Mouse (Mus musculus) neural tube, embryonic 14.5 days (tissue): ENCODE data around the gene Pdlim1. TPM values are rescaled to one million over a fixed set of nuclear protein-coding genes. Genes with fewer than 3 reads are reported as not detected.

Experiments used
- ATAC-seq: fragments of 200-750 bp; cut with Nextera tagmentation; 2 replicates; pipeline ENCODE4 v1.8.0; 2017; ENCODE audit warnings: low read depth, mild to moderate bottlenecking, moderate TSS enrichment, moderate library complexity
- H3K27ac ChIP-seq: fragments of 300-500 bp; sonication (generic); 2 replicates; pipeline ENCODE4 v1.5.1; 2014; ENCODE audit warnings: low read depth, mild to moderate bottlenecking, control low read depth, low read length, moderate library complexity, mixed read lengths
- H3K27me3 ChIP-seq: fragments of 300-500 bp; sonication (generic); 2 replicates; pipeline ENCODE4 v1.6.1; 2014; ENCODE audit warnings: low read length; ENCODE audit not compliant: control insufficient read depth, insufficient read depth
- H3K36me3 ChIP-seq: fragments of 300-500 bp; sonication (generic); 2 replicates; pipeline ENCODE4 v1.6.1; 2014; ENCODE audit warnings: low read length, mixed read lengths; ENCODE audit not compliant: control insufficient read depth, insufficient read depth
- H3K4me1 ChIP-seq: fragments of 300-500 bp; sonication (generic); 2 replicates; pipeline ENCODE4 v1.6.1; 2014; ENCODE audit warnings: low read length; ENCODE audit not compliant: control insufficient read depth, insufficient read depth
- H3K4me2 ChIP-seq: fragments of 300-500 bp; sonication (generic); 2 replicates; pipeline ENCODE4 v1.6.1; 2014; ENCODE audit warnings: mild to moderate bottlenecking, low read depth, low read length, control low read depth
- H3K4me3 ChIP-seq: fragments of 300-500 bp; sonication (generic); 2 replicates; pipeline ENCODE4 v1.5.1; 2014; ENCODE audit warnings: low read depth, low read length, control low read depth, mixed read lengths
- H3K9ac ChIP-seq: fragments of 300-500 bp; sonication (generic); replicated peaks from 2 replicates; pipeline ENCODE4 v1.6.1; 2014; ENCODE audit warnings: low read depth, mild to moderate bottlenecking, control low read depth, low read length, mixed read lengths
- H3K9me3 ChIP-seq: fragments of 300-500 bp; sonication (generic); 2 replicates; pipeline ENCODE4 v1.6.1; 2016; ENCODE audit warnings: low read length; ENCODE audit not compliant: control insufficient read depth
- WGBS: fragments of 180-500 bp; shearing (Covaris S2); extraction: QIAGEN DNeasy Blood & Tissue Kit; methylation state at CpG from one replicate; pipeline ENCODE4 v1.1.7; 2014; 5-methylcytosine and 5-hydroxymethylcytosine counted together
- polyA plus RNA-seq: library from polyadenylated mRNA; unstranded; fragments of >200 nt; fragmentation: Nextera tagmentation; extraction: Ambion mirVana; gene quantifications from 2 replicates; pipeline ENCODE4 v1.2.1, GENCODE M21; 2014

Pdlim1 gene
- polyA plus RNA-seq, 1 experiment from 2014 or later = 3.2 TPM

DNA sequence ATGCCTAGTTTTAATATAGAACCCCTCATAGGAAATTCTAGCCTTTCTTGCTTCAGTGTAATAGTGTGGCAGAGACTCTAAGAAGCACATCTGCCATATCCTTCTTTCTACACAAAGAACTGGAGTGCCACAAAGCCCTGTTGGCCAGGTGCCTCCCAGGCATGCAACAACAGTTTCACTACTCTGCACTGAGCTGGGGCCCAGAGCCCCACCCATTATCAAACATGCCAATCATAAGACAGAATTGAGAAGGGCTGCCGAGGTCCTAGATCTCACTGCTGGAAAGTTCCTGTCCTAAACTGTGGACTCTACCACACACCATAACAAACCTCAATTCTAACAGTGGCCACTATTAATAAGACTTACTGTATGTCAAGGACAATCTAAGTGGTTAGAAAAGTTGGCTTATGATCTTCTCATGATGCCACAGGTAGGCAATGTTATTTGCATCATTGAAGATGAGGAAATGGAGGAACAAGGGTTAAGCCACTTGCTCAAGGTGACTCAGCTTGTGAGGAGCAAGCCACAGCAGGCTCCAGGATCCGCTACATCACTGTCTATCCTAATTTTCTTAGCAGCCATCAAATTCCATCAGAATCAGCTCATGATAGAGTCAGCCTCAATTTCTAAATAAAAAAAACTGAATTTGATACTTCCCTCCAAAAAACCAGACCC, 15.1 kb downstream of the Pdlim1 start:
- Histone ChIP-seq H3K9ac (no peak overlapping the region), H3K4me2 (no peak overlapping the region), H3K36me3 (no peaks in the 10 kb centered on the region), H3K4me3 (no peak overlapping the region), H3K27ac (no peak overlapping the region), H3K27me3 (no peaks in the 10 kb centered on the region), H3K4me1 (no peaks in the 10 kb centered on the region), H3K9me3 (no peaks in the 10 kb centered on the region)
- no peak for ATAC-seq
- WGBS = 88% methylated on average over 2 of the region's 2 CpGs

DNA sequence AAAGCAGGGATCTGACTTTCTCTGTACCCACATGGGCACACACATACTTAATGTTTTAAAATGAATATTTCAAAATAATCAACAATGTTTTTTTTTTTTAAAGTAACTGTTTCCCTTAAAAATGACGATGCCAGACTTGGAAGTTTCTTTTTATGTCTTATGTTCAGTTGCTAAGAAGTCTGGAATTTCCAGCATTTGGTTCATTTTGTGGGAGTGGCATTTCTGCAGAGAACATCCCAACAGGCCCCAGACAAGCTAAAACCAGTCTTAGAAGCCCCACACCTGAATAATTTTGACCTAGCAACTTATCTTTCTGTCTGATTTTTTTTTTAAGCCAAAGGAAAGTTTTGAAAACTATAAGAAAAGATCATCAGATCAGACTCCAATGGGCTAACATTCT, 16.1 kb downstream of the Pdlim1 start:
- 81% methylated on average over 1 of the region's 1 CpGs for WGBS
- H3K4me3 ChIP-seq = no peak overlapping the region
- no peak for ATAC-seq

DNA sequence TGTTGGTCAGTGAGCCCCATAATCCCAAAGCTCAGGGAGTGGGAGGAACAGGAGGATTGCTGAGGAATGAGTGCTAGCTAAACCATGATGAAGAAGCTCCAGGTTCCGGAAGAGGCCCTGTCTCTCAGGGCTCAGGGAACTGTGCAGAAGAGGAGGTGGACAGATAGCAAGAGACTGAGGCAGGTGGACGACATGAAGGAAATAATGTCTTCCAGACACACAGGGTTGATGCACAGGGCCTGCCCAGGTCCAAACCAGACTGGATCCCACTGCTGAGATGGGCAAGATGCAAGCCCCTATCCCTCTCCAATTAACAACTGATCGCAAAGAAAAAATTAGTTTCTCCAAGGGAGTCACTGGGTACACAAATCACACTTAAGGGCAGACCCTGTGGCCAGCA, 16.9 kb downstream of the Pdlim1 start:
- Histone ChIP-seq H3K4me1 (no peaks in the 10 kb centered on the region), H3K27me3 (no peaks in the 10 kb centered on the region), H3K4me2 (no peak overlapping the region), H3K4me3 (no peak overlapping the region), H3K27ac (no peak overlapping the region), H3K9me3 (no peaks in the 10 kb centered on the region), H3K36me3 (no peaks in the 10 kb centered on the region), H3K9ac (no peak overlapping the region)
- no peak for ATAC-seq
- 94% methylated on average over 3 of the region's 3 CpGs for WGBS

More for the DNA sequence above, 16.1 kb downstream of the Pdlim1 start:
- H3K9ac ChIP-seq = no peak overlapping the region
- H3K4me2 ChIP-seq = no peak overlapping the region
- H3K9me3 ChIP-seq = no peaks in the 10 kb centered on the region
- H3K4me1 ChIP-seq = no peaks in the 10 kb centered on the region
- H3K27ac ChIP-seq = no peak overlapping the region
- no peaks in the 10 kb centered on the region for H3K36me3 ChIP-seq
- H3K27me3 ChIP-seq = no peaks in the 10 kb centered on the region

DNA sequence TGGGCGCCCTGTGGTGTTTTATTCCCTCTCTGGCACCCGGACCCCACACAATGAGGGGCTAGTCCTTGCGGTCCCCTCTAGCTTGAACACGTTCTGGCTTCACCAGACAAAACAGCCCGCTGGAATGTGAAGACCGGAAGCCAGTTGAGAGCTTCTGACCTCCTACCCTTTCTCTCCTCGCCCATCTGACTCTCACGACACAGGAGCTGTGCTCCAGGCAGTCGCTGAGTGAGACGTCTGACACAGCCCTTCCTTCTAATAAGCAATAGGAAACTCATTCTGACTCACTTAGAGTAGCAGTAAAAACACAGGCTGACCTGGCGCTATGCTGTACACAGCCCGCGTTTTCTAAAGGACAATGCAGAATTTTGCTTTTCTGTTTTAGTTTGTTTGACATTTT, 17.9 kb downstream of the Pdlim1 start:
- H3K4me2 ChIP-seq = no peak overlapping the region
- ATAC-seq = no peak
- no peaks in the 10 kb centered on the region for H3K36me3 ChIP-seq
- H3K4me1 ChIP-seq = no peaks in the 10 kb centered on the region
- H3K4me3 ChIP-seq = no peak overlapping the region
- no peak overlapping the region for H3K9ac ChIP-seq
- H3K27ac ChIP-seq = no peak overlapping the region
- H3K9me3 ChIP-seq = no peaks in the 10 kb centered on the region
- no peaks in the 10 kb centered on the region for H3K27me3 ChIP-seq
- WGBS = 65% methylated on average over 13 of the region's 13 CpGs

DNA sequence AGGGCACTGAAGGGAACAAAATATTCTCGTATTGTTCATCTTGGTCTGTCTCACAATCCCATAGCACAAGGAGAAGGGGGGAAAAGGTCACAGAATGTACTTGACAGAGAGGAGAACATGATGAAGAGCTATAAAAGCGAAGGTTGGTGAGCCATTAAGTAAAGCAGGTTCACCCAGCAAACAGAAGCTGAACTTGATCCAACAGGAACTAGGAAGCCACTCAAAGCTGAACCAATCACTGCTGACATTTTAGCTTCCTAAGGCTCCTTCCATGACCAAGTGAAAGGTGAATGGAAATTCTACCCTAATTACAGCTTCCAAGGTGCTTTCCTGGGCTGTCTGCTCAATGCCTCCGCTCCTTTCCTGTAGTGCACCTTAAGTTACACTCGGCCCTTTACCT, 20.5 kb downstream of the Pdlim1 start:
- no peak overlapping the region for H3K9ac ChIP-seq

DNA sequence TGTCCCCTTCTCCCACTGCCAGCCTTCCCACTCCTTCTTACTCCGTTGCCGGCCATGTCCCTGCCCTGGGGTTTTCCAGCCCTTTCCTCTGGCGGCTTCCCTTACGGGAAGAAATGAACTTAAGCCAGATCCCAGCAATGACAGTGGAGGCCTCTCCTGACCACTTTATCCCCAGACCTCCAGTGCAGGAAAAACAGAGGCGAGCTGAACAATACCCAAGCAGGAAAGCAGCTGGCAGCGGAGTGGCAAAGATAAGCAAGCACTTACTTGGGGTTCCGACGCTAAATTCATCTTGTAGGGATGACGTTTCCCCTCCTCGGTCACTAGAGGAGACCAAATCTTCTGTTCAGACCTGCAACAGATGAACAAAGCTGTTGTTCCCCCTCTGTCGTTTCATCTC, 22.3 kb downstream of the Pdlim1 start:
- WGBS = 88% methylated on average over 11 of the region's 11 CpGs

More for the DNA sequence above, 20.5 kb downstream of the Pdlim1 start:
- no peaks in the 10 kb centered on the region for H3K36me3 ChIP-seq
- no peak overlapping the region for H3K27ac ChIP-seq
- no peaks in the 10 kb centered on the region for H3K4me1 ChIP-seq
- WGBS = 87% methylated on average over 4 of the region's 4 CpGs
- no peaks in the 10 kb centered on the region for H3K27me3 ChIP-seq
- H3K4me3 ChIP-seq = no peak overlapping the region
- no peak overlapping the region for H3K4me2 ChIP-seq
- no peaks in the 10 kb centered on the region for H3K9me3 ChIP-seq
- no peak for ATAC-seq

DNA sequence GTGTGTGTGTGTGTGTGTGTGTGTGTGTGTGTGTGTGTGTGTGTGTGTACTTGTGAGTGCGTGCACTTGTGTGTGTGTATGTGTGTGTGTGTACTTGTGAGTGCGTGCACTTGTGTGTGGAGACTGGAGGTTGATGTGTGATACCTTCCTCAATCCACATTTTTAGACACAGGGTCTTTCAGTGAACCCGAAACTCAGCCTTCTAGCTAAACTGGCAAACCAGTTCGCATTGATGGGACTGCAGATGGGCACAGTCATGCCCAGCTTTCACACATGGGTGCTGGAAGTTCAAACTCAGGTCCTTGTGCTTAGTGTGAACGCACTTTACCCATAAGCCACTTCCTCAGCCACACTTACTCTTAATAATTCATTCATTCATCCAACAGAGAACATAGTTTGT, 23.2 kb downstream of the Pdlim1 start:
- Histone ChIP-seq H3K27ac (no peak overlapping the region), H3K4me1 (no peaks in the 10 kb centered on the region), H3K27me3 (no peaks in the 10 kb centered on the region), H3K4me2 (no peak overlapping the region), H3K36me3 (no peaks in the 10 kb centered on the region), H3K9ac (no peak overlapping the region), H3K4me3 (no peak overlapping the region), H3K9me3 (no peaks in the 10 kb centered on the region)
- WGBS = 96% methylated on average over 5 of the region's 5 CpGs
- ATAC-seq = no peak

More for the DNA sequence above, 22.3 kb downstream of the Pdlim1 start:
- Histone ChIP-seq H3K27ac (no peak overlapping the region), H3K9ac (no peak overlapping the region), H3K36me3 (no peaks in the 10 kb centered on the region), H3K4me1 (no peaks in the 10 kb centered on the region), H3K4me3 (no peak overlapping the region), H3K27me3 (no peaks in the 10 kb centered on the region), H3K4me2 (no peak overlapping the region), H3K9me3 (no peaks in the 10 kb centered on the region)
- no peak for ATAC-seq

DNA sequence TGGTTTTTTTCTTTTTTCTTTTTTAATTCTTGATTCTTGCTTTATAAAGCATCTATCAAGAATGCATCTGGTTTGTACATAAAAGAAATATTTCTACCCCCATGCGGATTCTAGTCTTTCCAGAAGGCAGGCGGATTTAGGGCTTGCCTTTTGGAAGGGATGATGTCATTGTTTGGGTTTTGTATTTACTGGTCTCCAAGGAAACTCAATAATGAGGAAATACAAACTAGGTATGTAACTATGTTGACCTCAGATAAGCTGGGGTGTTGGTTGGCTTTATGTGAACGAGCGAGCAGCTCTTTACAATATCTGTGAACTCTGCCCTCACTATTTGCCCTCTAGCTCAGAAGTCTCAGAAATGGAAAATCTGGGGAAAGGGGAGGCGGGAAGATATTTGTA, 24.4 kb downstream of the Pdlim1 start:
- no peak overlapping the region for H3K27ac ChIP-seq
- 58% methylated on average over 5 of the region's 5 CpGs for WGBS

DNA sequence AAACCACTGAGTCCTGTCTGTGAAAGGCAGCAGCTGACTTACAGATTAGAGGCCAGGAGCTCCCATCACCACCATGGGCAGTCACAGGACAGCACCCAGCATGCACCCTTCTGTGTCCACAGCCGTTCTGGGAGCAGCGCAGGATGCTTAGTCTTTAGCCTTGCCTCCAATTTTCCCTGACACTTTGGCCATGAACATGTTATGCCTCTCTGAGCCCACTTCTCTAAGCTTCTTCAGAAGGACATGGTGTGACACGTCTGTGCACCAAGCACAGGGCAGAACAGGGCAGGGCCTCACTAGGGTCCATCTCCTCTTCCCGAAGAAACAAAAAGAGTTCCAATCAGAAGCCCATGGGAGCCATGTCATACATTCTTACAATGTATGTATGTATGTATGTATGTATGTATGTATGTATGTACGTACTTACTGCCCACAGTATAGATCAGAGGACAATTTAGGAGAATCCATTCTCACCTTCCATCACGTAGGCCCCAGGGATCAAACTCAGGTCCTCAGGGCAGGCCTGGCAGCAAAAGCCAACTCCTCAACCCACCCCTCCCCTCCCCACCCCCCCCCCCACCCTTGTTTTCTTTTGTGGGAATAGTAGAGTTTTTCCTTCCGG, 24.9 kb downstream of the Pdlim1 start:
- WGBS = 82% methylated on average over 7 of the region's 7 CpGs
- Histone ChIP-seq H3K4me1 (no peaks in the 10 kb centered on the region), H3K9ac (no peak overlapping the region), H3K4me3 (no peak overlapping the region), H3K9me3 (no peaks in the 10 kb centered on the region), H3K27ac (no peak overlapping the region), H3K27me3 (no peaks in the 10 kb centered on the region), H3K36me3 (no peaks in the 10 kb centered on the region), H3K4me2 (no peak overlapping the region)
- no peak for ATAC-seq

More for the DNA sequence above, 24.4 kb downstream of the Pdlim1 start:
- ATAC-seq = no peak
- Histone ChIP-seq H3K4me3 (no peak overlapping the region), H3K27me3 (no peaks in the 10 kb centered on the region), H3K4me1 (no peaks in the 10 kb centered on the region), H3K4me2 (no peak overlapping the region), H3K9me3 (no peaks in the 10 kb centered on the region), H3K36me3 (no peaks in the 10 kb centered on the region), H3K9ac (no peak overlapping the region)
